Mouse (Mus musculus) left cerebral cortex, adult 8-10 months (tissue): ENCODE results near the gene Fat1. TPM values are rescaled to one million over a fixed set of nuclear protein-coding genes. Genes with fewer than 3 reads are reported as not detected.

Source experiments
- DNase-seq, 2 experiments: peaks; one replicate each; pipeline ENCODE4 v3.0.0; 2022; ENCODE audit warnings: low spot score in 2 of 2
- total RNA-seq, 4 experiments: library from RNA; stranded (reverse); gene quantifications; 2 replicates each; pipeline ENCODE4 v1.2.4; 2022

The Fat1 gene
- total RNA-seq: 10 to 100 TPM; 27.9 to 40.8 (median 32.8) TPM

DNA sequence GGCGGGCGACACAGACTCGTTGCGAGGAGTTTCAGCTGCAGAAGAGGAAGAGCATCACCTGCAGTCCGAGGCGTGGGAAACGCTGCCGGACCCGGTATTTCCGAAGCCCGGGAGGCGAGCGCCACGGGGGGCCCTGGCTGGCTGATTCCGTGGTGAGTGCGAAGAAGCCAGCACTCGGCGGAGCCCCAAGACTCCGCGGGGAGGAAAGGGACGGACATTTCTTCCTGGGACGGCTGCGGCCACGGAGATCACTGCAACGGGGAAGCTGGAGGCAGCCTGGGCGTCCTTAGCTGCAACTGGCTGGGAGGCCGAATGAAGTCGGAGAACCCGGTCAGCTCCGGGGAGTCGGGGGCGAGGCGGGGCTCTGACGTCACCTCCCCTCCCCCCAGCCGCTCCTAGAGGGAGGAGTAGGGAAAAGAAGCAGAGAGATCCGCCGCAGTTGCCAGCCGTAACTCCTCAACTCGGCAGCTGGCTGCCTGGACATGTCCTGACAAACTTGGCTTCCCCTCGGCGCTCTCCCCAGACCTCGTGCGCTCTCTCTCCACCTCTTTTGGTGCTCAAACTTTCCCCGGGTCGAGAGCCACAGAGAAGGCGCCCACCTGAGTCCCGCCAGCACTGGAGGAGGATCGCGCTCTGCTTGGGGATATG lies at the start of gene Fat1:
Gene Fat1 (plus strand): TSS at position 598 of the 648 bp plus-strand sequence.
- peak; percentile 52 to 57 for DNase-seq

DNA sequence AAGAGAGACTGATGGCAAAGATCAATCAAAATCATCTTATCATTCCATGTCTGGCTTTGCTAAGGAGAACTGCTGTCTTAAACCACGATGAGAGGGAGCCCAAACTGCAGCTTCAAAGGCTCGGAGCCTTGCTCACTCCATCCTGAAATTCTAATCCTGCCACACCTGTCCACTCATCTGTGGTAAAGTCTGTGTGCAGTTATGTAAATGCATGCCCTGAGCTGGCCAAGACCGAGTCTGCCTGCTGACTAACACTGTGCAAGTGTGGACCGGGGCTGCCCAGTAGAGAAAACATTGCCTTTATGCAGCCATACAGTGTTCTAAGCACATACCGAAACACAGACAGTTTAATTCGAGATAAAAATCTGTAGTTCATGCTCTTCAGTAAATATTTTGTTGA lies 40.6 kb upstream of the Fat1 start:
- no peak for DNase-seq

DNA sequence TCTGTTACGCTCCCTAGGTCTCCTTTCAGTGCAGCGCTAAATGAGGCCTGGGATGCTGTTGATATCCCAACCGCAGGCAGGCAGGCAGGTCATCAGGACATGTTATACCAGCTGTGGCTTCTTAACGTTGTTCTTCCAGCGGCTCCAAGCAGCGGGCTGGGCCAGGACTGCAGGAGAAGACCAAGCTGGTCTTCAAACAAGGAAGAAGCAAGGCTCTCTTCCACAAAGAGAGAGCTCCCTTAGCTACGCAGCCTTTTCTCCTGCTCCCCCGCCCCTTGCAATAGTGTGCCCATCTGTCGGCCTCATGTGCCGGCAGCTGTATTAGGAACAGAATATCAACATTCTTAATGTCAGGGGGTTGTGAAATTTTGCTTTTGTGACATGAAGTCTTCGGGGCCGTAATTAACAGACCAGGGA lies 35.7 kb upstream of the Fat1 start:
- DNase-seq: no peak

DNA sequence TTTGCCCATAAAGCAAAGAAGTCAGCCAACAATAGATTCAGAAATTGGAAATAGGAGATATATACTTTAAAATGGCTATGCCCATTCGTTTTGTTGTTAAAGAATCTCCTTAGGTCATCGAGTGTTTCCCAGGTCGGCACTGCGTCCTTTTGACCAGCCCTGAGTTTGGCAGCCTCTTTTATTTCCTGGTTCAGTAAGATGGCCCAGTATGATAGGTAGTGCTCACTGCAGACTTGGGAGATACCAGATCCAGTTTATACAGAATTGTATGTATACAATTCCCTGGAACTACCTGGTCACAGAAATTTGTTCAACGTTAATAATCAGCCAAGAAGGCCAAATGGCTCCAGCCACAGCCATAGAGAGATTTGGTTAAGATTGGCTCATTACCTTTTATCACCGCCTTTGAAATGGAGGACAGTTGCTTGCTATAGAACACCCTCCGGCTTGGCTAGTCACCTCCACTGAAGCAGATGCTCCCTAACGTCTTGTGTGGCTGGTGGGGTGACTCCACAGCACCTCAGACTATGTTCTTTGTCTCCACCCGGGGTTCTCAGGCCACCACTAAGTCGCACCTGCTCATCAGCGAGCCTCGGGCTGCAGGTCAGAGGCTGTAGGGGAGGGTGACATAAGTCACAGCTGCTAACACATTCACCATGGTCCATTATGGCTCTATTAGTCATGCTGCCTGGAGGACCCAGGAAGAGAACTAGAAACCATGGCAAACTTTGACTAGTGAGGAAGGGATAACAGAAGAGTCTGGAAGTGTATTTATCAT lies 23.9 kb upstream of the Fat1 start:
- DNase-seq: no peak

DNA sequence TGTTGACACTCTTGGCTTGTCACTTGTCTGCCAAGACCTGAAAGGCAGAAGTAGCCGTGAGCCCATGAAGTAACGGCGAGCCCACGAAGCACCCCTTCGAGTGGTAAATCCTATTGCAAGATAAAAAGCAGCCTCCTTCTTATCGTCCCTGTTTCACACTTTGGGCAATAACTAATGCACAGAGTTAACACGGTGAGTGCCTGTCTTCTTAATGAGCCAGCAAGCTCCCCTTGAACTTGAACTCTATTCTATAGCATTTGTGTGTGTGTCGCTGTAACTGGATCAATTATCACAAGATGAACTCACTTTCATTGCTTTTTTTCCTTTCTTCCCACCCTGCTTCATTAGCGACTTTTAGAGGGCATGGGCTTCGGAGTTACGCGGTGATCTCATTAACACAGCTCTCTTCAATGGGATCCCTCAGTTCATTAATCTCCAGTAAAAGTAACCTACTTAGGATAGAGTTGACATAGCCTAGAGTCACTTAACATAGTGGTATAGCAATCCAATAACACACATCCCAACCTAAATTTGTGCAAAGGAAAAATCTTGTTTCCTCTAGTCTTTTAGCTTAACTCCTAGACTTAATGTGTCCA lies 15.7 kb upstream of the Fat1 start:
- DNase-seq: no peak

DNA sequence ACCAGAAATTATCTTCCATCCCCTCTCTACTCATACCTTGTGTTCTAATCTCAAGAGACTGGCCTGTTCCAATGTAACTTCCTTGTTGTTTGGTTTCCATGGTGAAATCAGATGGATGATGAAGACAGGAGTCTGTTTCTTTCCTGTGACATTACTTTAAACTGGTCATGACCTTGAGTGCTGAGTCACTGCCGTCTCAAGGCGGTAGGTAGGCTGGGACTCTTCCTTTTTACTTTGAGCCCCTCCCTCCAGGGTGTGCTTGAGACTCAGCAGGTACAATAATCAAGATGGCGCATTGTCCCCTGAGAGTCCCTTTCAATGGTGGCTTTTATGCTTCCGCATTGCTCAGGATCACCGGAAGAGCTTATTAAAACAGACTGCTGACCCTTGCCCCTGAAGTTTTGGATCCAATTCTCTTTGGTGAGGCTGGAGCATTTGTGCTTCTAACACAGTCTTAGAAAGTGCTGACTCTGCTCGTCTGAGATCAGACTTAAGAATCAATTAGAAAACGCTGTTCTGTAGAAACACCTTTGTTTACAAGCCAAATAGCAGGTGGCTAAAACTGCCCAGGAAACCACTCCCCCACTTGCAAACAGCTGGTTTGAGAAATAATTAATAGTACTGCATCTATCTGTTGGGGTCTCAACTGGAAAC lies 14.7 kb upstream of the Fat1 start:
- no peak for DNase-seq

DNA sequence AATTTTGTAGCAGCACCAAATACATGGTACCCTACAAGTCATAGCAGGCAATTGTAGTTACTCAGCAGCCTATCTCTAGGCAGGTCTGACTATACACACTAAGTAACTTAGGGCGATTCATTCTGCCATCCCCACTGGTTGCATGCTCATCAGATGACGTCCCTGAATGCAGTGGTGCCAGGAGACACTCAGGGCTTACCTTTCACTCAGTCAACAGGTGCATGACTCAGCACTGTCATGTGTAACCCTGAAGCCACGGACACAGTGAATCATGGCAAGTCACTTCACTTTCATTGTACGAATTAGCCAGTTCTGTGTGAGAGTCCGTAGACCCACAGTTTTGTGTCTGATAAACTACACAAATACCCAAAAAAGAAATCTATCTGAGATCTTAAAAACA lies 10.3 kb upstream of the Fat1 start:
- no peak for DNase-seq

DNA sequence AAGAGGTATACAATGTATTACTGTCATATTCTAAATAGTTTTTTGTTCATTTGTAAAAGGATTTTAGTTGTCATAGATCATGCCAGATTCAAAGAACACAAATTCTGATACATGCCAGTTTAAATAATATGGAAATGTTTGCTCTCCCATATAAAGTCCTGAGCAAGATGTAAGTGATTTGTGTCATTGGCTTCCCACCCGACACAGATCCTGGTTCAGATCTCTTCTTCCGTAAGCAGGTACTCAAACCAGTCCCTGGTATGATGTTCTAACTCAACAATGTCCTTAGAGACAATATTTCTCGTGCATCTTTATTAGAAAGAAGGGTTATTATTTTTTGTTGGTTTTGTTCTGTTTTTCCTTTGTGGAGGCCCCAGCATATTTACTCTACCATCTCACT lies 5.2 kb upstream of the Fat1 start:
- no peak for DNase-seq

DNA sequence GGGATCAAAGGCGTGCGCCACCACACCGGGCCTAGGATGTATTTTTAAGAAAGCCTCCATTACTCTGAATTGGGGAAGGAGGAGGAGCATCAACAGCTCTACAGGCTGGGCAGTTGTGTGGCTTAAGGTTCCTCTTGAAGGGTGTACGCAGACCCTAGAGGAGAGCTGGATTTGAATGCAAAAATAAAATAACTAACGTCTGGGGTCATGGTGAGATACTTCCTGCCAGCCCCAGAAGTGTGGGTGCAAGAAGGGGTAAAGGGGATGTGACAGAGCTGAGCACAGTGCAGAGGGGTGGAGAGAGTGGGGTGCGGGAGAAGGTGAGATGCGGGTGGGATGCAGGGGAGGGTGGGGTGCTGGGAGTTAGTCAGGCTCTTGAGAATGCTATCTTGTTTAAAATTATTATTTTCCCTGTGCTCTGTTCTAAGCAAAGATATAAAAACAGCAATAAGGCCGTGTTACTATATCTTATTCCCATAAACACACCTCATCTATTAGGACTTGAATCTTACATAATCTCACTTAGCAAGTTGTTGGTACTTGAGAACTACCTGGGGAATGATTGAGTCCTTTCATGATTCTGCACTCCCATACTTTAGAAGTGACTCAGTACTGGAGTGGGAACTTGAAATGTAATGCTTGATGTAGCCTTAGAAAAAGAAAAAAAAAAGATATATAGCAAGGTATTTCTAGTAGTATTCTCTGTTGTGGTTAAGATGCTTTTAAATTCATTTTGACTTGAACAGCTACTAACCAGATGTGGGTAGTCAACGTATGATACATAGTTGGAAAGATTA lies 2.5 kb upstream of the Fat1 start:
- no peak for DNase-seq

DNA sequence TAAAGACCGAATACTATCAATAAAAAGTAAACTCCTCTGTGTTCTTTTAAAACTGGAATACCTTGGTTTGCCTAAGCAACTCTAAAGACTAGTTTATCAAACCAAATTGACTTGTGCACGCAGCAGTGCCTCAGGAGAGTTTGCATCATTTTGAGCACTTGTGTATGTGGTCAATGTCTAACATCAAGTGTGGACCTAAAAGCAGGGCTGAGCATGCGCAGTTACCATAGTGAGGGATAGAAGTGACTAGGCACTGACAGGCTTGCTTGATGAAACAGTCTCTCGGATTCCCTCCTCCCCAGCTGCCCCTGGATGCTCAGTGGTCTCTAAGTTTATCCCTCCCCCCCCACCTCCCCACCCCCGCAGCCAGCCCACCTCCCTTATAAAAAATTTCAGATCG lies 1.8 kb upstream of the Fat1 start:
- DNase-seq: no peak

DNA sequence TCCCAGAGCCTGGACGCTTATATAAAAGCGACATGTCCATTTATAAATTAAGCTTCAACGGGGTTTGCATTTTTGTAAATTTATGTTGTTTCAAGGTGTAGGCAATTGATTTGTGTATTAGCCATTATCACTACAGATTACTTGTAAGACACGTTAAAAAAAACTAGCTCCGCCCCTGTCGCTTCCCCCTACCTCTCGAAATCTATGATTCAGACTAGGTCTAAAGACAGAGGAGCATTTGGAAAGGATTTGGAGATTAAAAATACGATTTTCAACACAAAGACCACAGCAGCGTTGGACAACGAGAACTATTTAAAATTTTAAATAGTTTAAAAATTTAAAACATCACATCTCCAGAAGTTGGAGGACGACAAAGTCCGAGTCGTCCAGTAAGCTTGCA lies 831 bp upstream of the Fat1 start:
- no peak for DNase-seq

DNA sequence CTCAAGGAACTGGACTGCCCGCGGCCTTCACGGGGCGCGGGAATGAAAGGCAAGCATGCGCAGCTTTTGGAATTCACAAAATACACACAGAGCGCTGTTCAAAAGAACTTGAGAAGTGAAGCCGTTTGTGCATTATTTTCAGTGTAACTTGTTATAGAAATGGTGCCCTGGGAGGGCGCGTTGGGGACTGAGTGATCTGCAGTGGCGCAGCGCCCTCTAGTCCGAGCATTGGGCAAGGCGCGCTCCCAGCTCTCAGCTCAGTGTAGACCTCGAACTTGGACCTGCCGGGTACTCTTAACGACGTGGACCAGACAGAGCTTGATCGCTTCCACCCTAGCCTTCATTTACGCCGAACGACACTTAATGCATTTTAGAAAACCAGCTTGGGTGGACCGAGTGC lies 494 bp downstream of the Fat1 start:
- peak; percentile 73 for DNase-seq

DNA sequence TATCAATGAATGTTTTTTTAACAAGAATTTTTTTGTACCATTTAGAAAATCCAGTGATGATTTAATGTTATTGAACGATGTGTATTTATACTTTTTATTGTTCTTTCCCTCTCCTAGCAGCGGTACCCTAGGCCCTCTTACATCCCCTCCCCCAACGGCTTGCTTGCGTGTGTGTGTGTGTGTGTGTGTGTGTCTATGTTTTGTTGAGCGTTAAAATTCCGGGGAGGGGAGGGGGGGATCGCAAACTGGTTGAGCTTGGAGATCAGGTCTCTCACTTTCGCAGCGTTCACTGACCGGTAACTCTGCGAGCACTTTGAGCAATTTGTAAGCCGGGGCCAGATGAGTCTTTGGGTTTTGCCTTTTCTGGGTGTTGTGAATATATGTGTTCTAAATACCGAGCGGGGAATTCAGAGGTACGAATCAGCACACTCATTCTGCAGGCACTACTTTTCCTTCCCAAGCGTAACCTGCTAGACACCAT lies 1.3 kb downstream of the Fat1 start:
- no peak for DNase-seq

DNA sequence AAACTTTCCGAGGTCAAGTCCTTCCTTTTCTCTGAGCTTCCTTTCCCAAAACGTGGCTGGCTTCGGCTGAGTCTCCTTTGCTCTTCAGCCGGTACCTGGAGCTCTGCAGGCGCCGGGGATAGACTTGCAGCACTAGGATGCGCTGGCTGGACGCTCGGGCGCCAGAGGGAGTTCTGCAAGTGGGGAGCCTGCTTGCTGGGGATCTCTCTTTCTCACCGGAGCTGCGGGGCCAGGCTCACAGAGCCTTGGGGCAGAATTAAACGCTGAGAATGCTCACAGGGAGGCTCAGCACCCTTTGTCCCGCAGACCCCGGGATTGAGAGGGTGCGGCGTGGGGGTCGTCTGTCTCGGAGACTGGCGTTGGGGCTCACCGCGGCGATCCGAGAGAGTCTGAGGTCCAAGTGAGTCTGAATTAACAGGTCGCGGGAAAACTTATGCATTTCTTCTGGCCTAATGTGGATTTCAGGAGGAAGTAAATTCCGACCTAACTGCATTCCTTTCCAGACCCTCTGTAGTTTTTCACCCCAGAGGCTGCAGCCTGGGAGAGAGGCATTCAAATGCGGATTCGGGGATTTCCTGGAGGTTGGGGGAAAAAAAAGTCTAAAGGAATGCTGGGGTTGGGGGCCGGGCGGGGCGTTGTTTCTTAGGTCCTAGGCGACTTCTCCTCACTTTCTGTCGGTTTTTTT lies 2.0 kb downstream of the Fat1 start:
- DNase-seq: peak; percentile 29 to 42

DNA sequence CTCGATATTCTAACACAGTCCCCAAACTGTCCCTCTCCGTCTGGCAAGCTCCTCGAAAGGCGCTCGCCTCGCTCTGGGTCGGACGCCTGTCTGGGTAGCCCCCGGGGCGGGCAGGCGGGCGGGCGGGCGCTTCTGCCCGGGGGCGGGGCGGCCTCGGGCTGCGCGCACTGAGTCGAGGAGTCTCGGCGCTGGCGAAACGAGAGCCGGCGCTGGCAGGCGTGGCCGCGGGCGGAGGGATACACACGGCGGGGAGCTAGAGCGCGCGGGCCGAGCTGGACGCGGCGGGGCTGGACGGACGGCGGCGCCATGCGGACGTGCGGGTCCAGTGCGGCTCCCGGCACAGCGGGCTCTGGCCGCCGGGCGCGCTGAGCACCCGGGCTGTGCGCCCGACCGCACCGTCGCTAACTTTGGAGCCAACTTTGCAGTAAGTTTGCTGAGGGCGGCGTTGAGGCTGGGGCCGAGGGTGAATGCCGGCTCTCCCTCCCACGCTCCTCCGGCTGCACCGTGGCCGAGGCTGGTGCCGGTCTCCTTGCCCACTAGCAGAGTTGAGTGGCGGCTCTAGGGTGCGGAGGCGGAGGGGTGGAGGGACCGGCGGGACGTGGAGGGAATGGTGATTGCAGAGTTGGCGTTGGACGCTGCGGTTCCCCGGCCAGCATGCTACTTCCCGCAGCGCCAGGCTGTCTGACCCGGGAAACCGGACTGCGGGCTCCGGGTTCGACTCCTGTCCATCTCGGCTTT lies 2.8 kb downstream of the Fat1 start:
- peak; percentile 72 to 80 for DNase-seq

DNA sequence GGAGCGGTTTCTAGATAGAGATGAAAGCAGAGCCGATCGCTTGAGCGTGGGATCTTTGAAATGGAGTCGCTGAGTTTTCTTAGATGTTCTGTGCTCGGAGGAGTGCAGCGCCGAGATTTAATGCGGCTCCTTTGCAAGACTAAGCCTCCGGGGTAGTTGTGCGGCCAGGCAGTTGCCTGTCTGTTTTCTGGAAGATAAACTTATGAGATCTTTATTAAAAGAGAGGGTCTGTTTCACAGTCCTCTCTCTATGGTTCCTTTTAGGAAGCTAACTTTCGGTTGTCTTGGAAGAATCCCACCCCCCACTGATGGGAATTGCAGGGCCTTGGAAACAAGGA lies 3.4 kb downstream of the Fat1 start:
- DNase-seq: no peak

DNA sequence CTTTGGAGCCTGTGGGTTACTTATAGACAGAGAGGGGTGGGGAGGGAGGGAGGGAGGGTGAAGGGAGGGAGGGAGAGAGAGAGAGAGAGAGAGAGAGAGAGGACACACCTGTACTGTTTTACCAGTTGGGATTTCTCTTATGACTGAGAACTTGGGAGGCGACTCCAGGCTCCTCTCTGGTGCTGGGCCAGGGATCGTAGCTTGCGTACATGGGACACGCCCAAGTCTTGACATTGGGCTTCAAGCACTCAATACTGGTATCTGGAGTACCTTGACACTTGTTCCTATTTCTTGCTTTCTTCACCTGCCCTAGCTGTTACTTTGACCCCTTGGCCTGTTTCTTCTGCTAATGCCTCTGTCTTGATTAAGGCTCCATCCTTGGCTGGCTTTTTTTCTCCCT lies 10.3 kb downstream of the Fat1 start:
- no peak for DNase-seq

DNA sequence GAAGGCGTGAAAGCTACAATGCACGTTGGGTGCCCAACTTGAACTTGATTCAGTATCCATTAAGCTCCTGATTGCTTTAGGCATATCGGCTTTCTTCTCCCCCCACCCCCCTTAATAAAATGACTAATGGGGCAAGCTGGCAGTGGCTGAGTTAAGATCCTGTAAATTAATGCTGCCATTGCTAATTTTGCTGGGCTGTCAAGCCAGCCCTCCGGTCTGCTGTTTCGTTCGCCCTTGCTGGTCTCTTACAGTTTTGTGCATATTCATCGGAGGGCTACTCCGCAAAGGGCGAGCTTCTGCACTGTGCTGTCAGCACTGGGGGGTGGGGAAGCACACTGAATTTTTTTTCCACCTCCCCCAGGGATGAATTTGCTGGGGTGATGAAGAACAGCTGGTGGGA lies 13.3 kb downstream of the Fat1 start:
- DNase-seq: no peak

DNA sequence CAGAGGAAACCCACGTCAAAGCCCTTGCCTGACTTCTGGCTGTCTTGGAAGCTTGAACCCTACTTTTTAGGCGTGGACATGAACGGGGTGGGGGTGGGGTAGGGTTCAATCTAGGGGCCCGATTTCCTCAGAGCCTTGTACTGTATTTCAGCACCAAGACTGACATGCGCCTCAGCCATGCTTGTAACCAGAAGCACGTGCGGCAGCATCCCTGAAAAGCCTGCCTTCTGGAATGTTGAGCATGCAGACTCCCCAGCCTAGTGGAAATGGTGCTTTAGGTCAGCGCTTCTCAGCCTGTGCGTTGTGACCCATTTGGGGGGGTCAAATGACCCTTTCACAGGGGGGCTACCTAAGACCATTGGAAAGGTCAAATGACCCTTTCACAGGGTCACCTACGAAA lies 25.2 kb downstream of the Fat1 start:
- no peak for DNase-seq

DNA sequence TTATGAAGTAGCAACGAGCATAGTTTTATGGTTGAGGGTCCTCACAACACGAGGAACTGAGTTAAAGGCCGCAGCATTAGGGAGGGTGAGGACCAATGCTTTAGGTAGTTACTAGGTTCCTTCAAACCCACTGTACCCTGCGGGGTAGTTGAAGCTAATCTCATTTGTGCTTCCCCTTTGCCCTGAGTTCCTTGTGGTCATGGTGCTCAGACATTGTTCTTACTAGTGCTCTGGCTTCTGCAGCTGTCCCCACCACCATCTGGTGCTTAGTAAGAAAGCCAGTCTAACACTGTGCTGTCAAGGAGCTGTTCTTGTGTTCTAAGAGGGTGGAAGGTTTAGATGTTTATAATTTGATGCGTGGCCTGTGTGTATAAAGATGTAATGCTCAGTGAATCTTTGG lies 25.7 kb downstream of the Fat1 start:
- no peak for DNase-seq
